Comparison of ENCODE assay signal across 15 mouse cellular contexts in genomic region chr9:102727662-102728468, GRCm38 (mm10). TPM values are rescaled to one million over a fixed set of nuclear protein-coding genes. Genes with fewer than 3 reads are reported as not detected.
DNase-seq lines count a peak whose midpoint lies in the region; ATAC-seq and TF ChIP-seq lines count a peak whose summit lies in the region.
"Had no signal": no experiment of that assay in that cellular context is flagged by ENCODE, and none has a peak within 500 bp of the region (broad histone marks: within the 10 kb centered on the region; RNA-seq: fewer than 3 reads in every experiment).

No protein-coding gene starts in this region.

- H3K27me3 ChIP-seq in forebrain, embryonic 12.5 days = no peaks in the 10 kb centered on the region
- H3K27me3 ChIP-seq in forebrain, embryonic 14.5 days (replicated peaks; ENCODE audit: control insufficient read depth, insufficient read depth, low read length) = no peaks in the 10 kb centered on the region
- no peaks in the 10 kb centered on the region for H3K27me3 ChIP-seq in liver, postnatal 0 days (ENCODE audit: insufficient read depth, low read length)
- H3K27me3 ChIP-seq in liver, embryonic 11.5 days (replicated peaks; ENCODE audit: control insufficient read depth, insufficient read depth, low read length) = no peaks in the 10 kb centered on the region
- H3K27me3 ChIP-seq in heart, postnatal 0 days (ENCODE audit: control insufficient read depth, insufficient read depth, low read length) = no peaks in the 10 kb centered on the region
- H3K27me3 ChIP-seq in myocyte (ENCODE audit: control insufficient read depth, insufficient read depth, insufficient read length) = no peaks in the 10 kb centered on the region
- H3K27me3 ChIP-seq: midbrain, embryonic 15.5 days; neural tube, embryonic 15.5 days; stomach, embryonic 15.5 days had no signal

- no peaks in the 10 kb centered on the region for H3K9me3 ChIP-seq in forebrain, embryonic 12.5 days
- no peaks in the 10 kb centered on the region for H3K9me3 ChIP-seq in forebrain, embryonic 14.5 days (replicated peaks; ENCODE audit: control insufficient read depth, low read length)
- no peaks in the 10 kb centered on the region for H3K9me3 ChIP-seq in liver, postnatal 0 days (ENCODE audit: low read length)
- no peaks in the 10 kb centered on the region for H3K9me3 ChIP-seq in liver, embryonic 11.5 days (ENCODE audit: control insufficient read depth, low read length)
- H3K9me3 ChIP-seq in heart, postnatal 0 days (replicated peaks; ENCODE audit: control insufficient read depth, low read length) = no peaks in the 10 kb centered on the region
- H3K9me3 ChIP-seq: midbrain, embryonic 15.5 days; neural tube, embryonic 15.5 days; stomach, embryonic 15.5 days had no signal

- H3ac ChIP-seq in myocyte (ENCODE audit: control insufficient read depth, insufficient read length) = no peak overlapping the region

- H3K79me2 ChIP-seq in myocyte (ENCODE audit: control insufficient read depth, insufficient read depth) = peaks cover 20% of the 10 kb centered on the region

- no peak overlapping the region for H3K4me3 ChIP-seq in forebrain, embryonic 12.5 days (replicated peaks)
- no peak overlapping the region for H3K4me3 ChIP-seq in forebrain, embryonic 14.5 days (ENCODE audit: low read depth, low read length)
- H3K4me3 ChIP-seq in liver, postnatal 0 days (ENCODE audit: low read depth, low read length) = no peak overlapping the region
- no peak overlapping the region for H3K4me3 ChIP-seq in liver, embryonic 11.5 days (ENCODE audit: low read depth, low read length)
- no peak overlapping the region for H3K4me3 ChIP-seq in heart, postnatal 0 days (ENCODE audit: low read depth, low read length)
- no peak overlapping the region for H3K4me3 ChIP-seq in myocyte
- H3K4me3 ChIP-seq: midbrain, embryonic 15.5 days; neural tube, embryonic 15.5 days; stomach, embryonic 15.5 days had no signal

- ATAC-seq in forebrain, embryonic 12.5 days (ENCODE audit: low FRiP score) = no peak
- ATAC-seq in forebrain, embryonic 14.5 days = no peak
- ATAC-seq in liver, postnatal 0 days = peak; percentile 15; the same call in 1 of the 2 replicates
- ATAC-seq in liver, embryonic 11.5 days (replicated peaks; ENCODE audit: low FRiP score) = no peak
- ATAC-seq in heart, postnatal 0 days (ENCODE audit: insufficient read depth, low read depth) = peak; percentile 40
- ATAC-seq: forebrain, embryonic 16.5 days; midbrain, embryonic 15.5 days had no signal

- DNase-seq in forebrain, embryonic 14.5 days (ENCODE audit: low spot score) = no peak
- DNase-seq in liver, postnatal 0 days = no peak
- no peak for DNase-seq in liver, embryonic 11.5 days (ENCODE audit: low spot score)
- no peak for DNase-seq in heart, postnatal 0 days (ENCODE audit: low spot score)
- DNase-seq in left cerebral cortex, adult 18-20 months (ENCODE audit: low spot score in 2 of 2) = no peak
- no peak for DNase-seq in thymus, adult 18-20 months
- DNase-seq: adrenal gland, postnatal 25 days; cerebellum, adult 11-12 months; right cerebral cortex, postnatal 25 days had no signal

- 93% methylated on average over 25 of the region's 25 CpGs for WGBS in forebrain, embryonic 12.5 days
- 95% methylated on average over 25 of the region's 25 CpGs for WGBS in forebrain, embryonic 14.5 days
- WGBS in liver, postnatal 0 days (ENCODE audit: insufficient replicate concordance) = 74% methylated on average over 25 of the region's 25 CpGs
- 80% methylated on average over 25 of the region's 25 CpGs for WGBS in liver, embryonic 11.5 days
- 51% methylated on average over 25 of the region's 25 CpGs for WGBS in heart, postnatal 0 days

- peaks cover 100% of the 10 kb centered on the region for H3K36me3 ChIP-seq in forebrain, embryonic 12.5 days (replicated peaks)
- peaks cover 100% of the 10 kb centered on the region for H3K36me3 ChIP-seq in forebrain, embryonic 14.5 days (ENCODE audit: control insufficient read depth, insufficient read depth, low read length)
- peaks cover 74% of the 10 kb centered on the region for H3K36me3 ChIP-seq in liver, postnatal 0 days (replicated peaks; ENCODE audit: insufficient read depth, low read length)
- H3K36me3 ChIP-seq in liver, embryonic 11.5 days (ENCODE audit: control insufficient read depth, insufficient read depth, low read length) = peaks cover 41% of the 10 kb centered on the region
- H3K36me3 ChIP-seq in heart, postnatal 0 days (replicated peaks; ENCODE audit: control insufficient read depth, insufficient read depth, low read length) = peaks cover 92% of the 10 kb centered on the region
- H3K36me3 ChIP-seq in myocyte (ENCODE audit: control insufficient read depth, insufficient read depth) = peaks cover 62% of the 10 kb centered on the region

- H3K27ac ChIP-seq in forebrain, embryonic 12.5 days = 0 out of 2 replicates have a peak overlapping the region, but pooled peaks have one; percentile 19
- H3K27ac ChIP-seq in forebrain, embryonic 14.5 days (ENCODE audit: low read depth, low read length) = no peak overlapping the region
- H3K27ac ChIP-seq in liver, postnatal 0 days (ENCODE audit: low read depth) = peak overlapping the region; percentile 94
- H3K27ac ChIP-seq in liver, embryonic 11.5 days (ENCODE audit: low read depth, low read length) = no peak overlapping the region
- peak overlapping the region; percentile 100 for H3K27ac ChIP-seq in heart, postnatal 0 days (ENCODE audit: low read depth)

- no peak overlapping the region for H3K4me2 ChIP-seq in forebrain, embryonic 12.5 days
- H3K4me2 ChIP-seq in forebrain, embryonic 14.5 days (ENCODE audit: low read length) = no peak overlapping the region
- no peak overlapping the region for H3K4me2 ChIP-seq in liver, postnatal 0 days (ENCODE audit: low read depth, low read length)
- no peak overlapping the region for H3K4me2 ChIP-seq in liver, embryonic 11.5 days
- no peak overlapping the region for H3K4me2 ChIP-seq in heart, postnatal 0 days (ENCODE audit: low read depth, low read length)
- no peak overlapping the region for H3K4me2 ChIP-seq in myocyte (ENCODE audit: low read depth)
- H3K4me2 ChIP-seq: midbrain, embryonic 15.5 days; neural tube, embryonic 15.5 days; stomach, embryonic 15.5 days had no signal

- no peak overlapping the region for H3K9ac ChIP-seq in forebrain, embryonic 12.5 days
- no peak overlapping the region for H3K9ac ChIP-seq in forebrain, embryonic 14.5 days (ENCODE audit: low read length)
- H3K9ac ChIP-seq in liver, postnatal 0 days (replicated peaks) = no peak overlapping the region
- H3K9ac ChIP-seq in liver, embryonic 11.5 days (ENCODE audit: low read depth, low read length) = no peak overlapping the region
- no peak overlapping the region for H3K9ac ChIP-seq in heart, postnatal 0 days (replicated peaks; ENCODE audit: low read depth, low read length)
- H3K9ac ChIP-seq: midbrain, embryonic 15.5 days; neural tube, embryonic 15.5 days; stomach, embryonic 15.5 days had no signal

- no peak for TF ChIP-seq POLR2A in myocyte (IDR thresholded peaks at IDR 0.05; ENCODE audit: insufficient read length, low read depth)

- TF ChIP-seq EP300 in liver, postnatal 0 days (IDR thresholded peaks at IDR 0.05; ENCODE audit: low read depth) = no peak; the same call in 1 of the 2 replicates
- peak; percentile 87; the same call in 1 of the 2 replicates for TF ChIP-seq EP300 in heart, postnatal 0 days (IDR thresholded peaks at IDR 0.05; ENCODE audit: low read depth)

- no peak for TF ChIP-seq CTCF in liver, postnatal 0 days (IDR thresholded peaks at IDR 0.05; ENCODE audit: low read depth)
- no peak for TF ChIP-seq CTCF in heart, postnatal 0 days (IDR thresholded peaks at IDR 0.05; ENCODE audit: low read depth)

- peaks cover 52% of the 10 kb centered on the region for H3K4me1 ChIP-seq in forebrain, embryonic 12.5 days
- peaks cover 33% of the 10 kb centered on the region for H3K4me1 ChIP-seq in forebrain, embryonic 14.5 days (ENCODE audit: control insufficient read depth, insufficient read depth, low read length)
- H3K4me1 ChIP-seq in liver, postnatal 0 days (ENCODE audit: insufficient read depth) = peaks cover 57% of the 10 kb centered on the region
- H3K4me1 ChIP-seq in liver, embryonic 11.5 days (replicated peaks; ENCODE audit: control insufficient read depth, insufficient read depth, low read length) = peaks cover 30% of the 10 kb centered on the region
- H3K4me1 ChIP-seq in heart, postnatal 0 days (ENCODE audit: control insufficient read depth, insufficient read depth) = peaks cover 52% of the 10 kb centered on the region

TF ChIP-seq in myocyte, 11 proteins besides CTCF, POLR2A, EP300 and RAD21:
- TF ChIP-seq POLR2AphosphoS2 (IDR thresholded peaks at IDR 0.05; ENCODE audit: insufficient read length, low read depth) = peak; percentile 15
- TF ChIP-seq MYOD1 (IDR thresholded peaks at IDR 0.05; ENCODE audit: control insufficient read depth in 1 of 3, insufficient read length in 2 of 3, low read depth in 2 of 3) = no peak
TF ChIP-seq in myocyte: peak in this region for 1.

RNA-seq across cellular contexts. Expression of gene Amotl2, which starts 11.4 kb away (rescaled TPM):
- 82.4 TPM in 2 replicates for polyA plus RNA-seq in forebrain, embryonic 12.5 days (2016; fragmentation: Nextera tagmentation; extraction: Ambion mirVana)
- polyA plus RNA-seq in forebrain, embryonic 14.5 days (2014; fragmentation: Nextera tagmentation; extraction: Ambion mirVana) = 30.4 and 44.0 TPM in 2 replicates
- polyA plus RNA-seq in liver, postnatal 0 days (2015; fragmentation: Nextera tagmentation; extraction: Ambion mirVana) = 5.7 and 6.5 TPM in 2 replicates
- 17.4 and 18.8 TPM in 2 replicates for polyA plus RNA-seq in liver, embryonic 11.5 days (2014; fragmentation: Nextera tagmentation; extraction: Ambion mirVana)
- total RNA-seq in heart, postnatal 0 days (2014; rRNA removed; ENCODE audit: low replicate concordance) = 115 and 221 TPM in 2 replicates
- polyA plus RNA-seq in heart, postnatal 0 days (2015; fragmentation: Nextera tagmentation; extraction: Ambion mirVana) = 25.3 and 26.0 TPM in 2 replicates
- polyA plus RNA-seq in myocyte (2012; fragmentation: generic; extraction: Trizol) = 67.2 TPM
- total RNA-seq in left cerebral cortex, adult 18-20 months (2021) = 10 to 100 TPM; 19.5 to 20.5 TPM

Comparison
In these comparisons a context has a peak if more than half of its experiments do, and no peak if none do; other contexts are left out.
1. ATAC-seq: peak in liver, postnatal 0 days (single experiment) and heart, postnatal 0 days (single experiment); none in forebrain, embryonic 12.5 days (single experiment), forebrain, embryonic 14.5 days (single experiment) and liver, embryonic 11.5 days (single experiment).
2. H3K27ac ChIP-seq: peak in forebrain, embryonic 12.5 days (single experiment), liver, postnatal 0 days (single experiment) and heart, postnatal 0 days (single experiment); none in forebrain, embryonic 14.5 days (single experiment) and liver, embryonic 11.5 days (single experiment).